Mouse (Mus musculus) stomach, embryonic 15.5 days (tissue): ENCODE results near the gene Nsun4. TPM values are rescaled to one million over a fixed set of nuclear protein-coding genes. Genes with fewer than 3 reads are reported as not detected.

ENCODE experiments used
- ATAC-seq: fragments of 200-750 bp; cut with Nextera tagmentation; 2 replicates; pipeline ENCODE4 v1.8.0; 2017; ENCODE audit warnings: low read depth, moderate number of reproducible peaks, moderate TSS enrichment; ENCODE audit not compliant: insufficient read depth, low FRiP score
- H3K27ac ChIP-seq: fragments of 300-500 bp; sonication (generic); 2 replicates; pipeline ENCODE4 v1.5.1; 2015; ENCODE audit warnings: mild to moderate bottlenecking, inconsistent platforms
- H3K27me3 ChIP-seq: fragments of 300-500 bp; sonication (generic); replicated peaks from 2 replicates; pipeline ENCODE4 v1.6.1; 2015; ENCODE audit warnings: inconsistent platforms
- H3K36me3 ChIP-seq: fragments of 300-500 bp; sonication (generic); 2 replicates; pipeline ENCODE4 v1.6.1; 2015; ENCODE audit warnings: inconsistent platforms
- H3K4me1 ChIP-seq: fragments of 300-500 bp; sonication (generic); 2 replicates; pipeline ENCODE4 v1.6.1; 2015; ENCODE audit warnings: inconsistent platforms
- H3K4me2 ChIP-seq: fragments of 300-500 bp; sonication (generic); 2 replicates; pipeline ENCODE4 v1.6.1; 2015; ENCODE audit warnings: mild to moderate bottlenecking, inconsistent platforms
- H3K4me3 ChIP-seq: fragments of 300-500 bp; sonication (generic); replicated peaks from 2 replicates; pipeline ENCODE4 v1.5.1; 2015; ENCODE audit warnings: inconsistent platforms
- H3K9ac ChIP-seq: fragments of 300-500 bp; sonication (generic); 2 replicates; pipeline ENCODE4 v1.6.1; 2015; ENCODE audit warnings: inconsistent platforms
- H3K9me3 ChIP-seq: fragments of 300-500 bp; sonication (generic); 2 replicates; pipeline ENCODE4 v1.6.1; 2016; ENCODE audit warnings: inconsistent platforms
- WGBS: fragments of 180-500 bp; shearing (Covaris S2); methylation state at CpG from one replicate; pipeline ENCODE4 v1.1.7; 2015; 5-methylcytosine and 5-hydroxymethylcytosine counted together
- polyA plus RNA-seq: library from polyadenylated mRNA; unstranded; fragments of >200 nt; fragmentation: Nextera tagmentation; extraction: Ambion mirVana; gene quantifications from 2 replicates; pipeline ENCODE4 v1.2.1, GENCODE M21; 2015

Nsun4 gene
- polyA plus RNA-seq, 1 experiment from 2014 or later, result 21.0 TPM

DNA sequence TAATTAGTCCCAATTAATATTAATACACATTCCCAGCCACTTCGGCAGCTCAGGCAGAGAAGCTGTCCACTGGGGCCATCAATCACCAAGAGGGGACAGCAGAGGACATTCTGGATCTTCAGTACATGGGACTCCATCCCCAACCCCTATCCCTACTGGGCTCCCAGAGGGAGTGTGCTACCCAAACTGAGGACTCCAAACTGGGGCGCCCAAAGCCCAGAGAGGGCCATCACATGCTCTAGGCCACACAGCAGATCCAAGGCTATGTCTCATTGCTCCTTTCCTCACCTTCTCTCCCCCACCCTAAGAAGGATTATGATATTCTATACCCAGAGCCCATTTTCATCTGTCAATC lies 58.3 kb downstream of the Nsun4 start:
- no peak overlapping the region for H3K4me2 ChIP-seq
- no peak for ATAC-seq
- no peaks in the 10 kb centered on the region for H3K36me3 ChIP-seq
- H3K27me3 ChIP-seq, result no peaks in the 10 kb centered on the region
- no peak overlapping the region for H3K9ac ChIP-seq
- WGBS, result 61% methylated on average over 2 of the region's 2 CpGs
- no peaks in the 10 kb centered on the region for H3K9me3 ChIP-seq
- no peak overlapping the region for H3K4me3 ChIP-seq
- H3K4me1 ChIP-seq, result no peaks in the 10 kb centered on the region
- H3K27ac ChIP-seq, result no peak overlapping the region

DNA sequence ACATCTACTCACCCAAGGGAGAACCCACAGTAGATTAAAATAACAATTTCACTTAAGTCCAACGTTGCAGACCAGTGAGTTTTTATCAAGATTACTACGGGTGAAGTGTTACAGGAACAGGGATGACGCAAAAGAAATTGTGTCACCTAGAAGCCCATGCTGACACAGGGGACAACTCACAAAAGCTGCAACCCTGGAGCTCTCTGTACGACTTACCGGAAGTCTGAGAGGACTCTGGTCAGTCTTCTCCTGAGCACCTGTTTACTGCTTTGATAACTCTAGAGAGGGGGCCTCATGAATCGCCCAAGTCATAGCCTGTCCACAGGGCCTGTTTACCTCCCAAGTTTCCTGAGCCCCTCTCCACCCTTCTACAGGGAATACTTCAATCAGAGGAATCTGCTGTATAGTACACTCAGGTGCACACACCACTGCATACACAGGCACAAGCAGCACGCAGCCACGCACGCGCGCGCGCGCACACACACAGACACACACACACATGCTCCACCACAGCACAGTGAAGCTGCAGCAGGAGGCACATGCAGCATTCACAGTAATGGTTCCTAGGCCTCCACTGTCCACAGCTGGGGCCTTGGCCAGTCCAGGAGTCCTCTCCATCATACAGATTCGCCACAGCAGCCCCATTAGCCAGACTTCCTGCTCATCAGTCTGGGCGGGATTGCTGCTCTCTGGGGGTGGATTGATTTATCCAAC lies 58.9 kb downstream of the Nsun4 start:
- 86% methylated on average over 16 of the region's 16 CpGs for WGBS
- Histone ChIP-seq H3K4me3 (no peak overlapping the region), H3K9ac (no peak overlapping the region), H3K4me2 (no peak overlapping the region), H3K4me1 (no peaks in the 10 kb centered on the region), H3K9me3 (no peaks in the 10 kb centered on the region), H3K27ac (no peak overlapping the region), H3K36me3 (no peaks in the 10 kb centered on the region), H3K27me3 (no peaks in the 10 kb centered on the region)
- no peak for ATAC-seq

DNA sequence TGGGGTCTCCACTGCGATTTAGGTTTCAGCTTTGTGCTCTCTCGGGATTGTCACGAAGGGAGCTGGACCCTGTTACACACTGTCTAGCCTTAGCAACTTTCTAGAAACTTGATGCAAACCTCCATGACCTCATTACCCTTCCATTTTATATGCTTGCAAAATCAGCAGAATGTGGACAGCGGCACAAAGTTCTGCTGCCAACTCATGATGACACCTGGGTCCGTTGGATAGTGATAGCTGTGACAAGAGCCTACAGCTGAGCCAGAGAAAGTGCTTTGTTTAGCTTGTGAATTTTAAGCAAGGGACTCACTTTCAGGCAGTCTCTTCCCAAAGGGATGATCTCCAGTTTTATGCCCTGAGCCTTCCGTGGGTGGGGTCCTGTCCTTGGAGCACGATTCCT lies 64.3 kb downstream of the Nsun4 start:
- no peak for ATAC-seq

DNA sequence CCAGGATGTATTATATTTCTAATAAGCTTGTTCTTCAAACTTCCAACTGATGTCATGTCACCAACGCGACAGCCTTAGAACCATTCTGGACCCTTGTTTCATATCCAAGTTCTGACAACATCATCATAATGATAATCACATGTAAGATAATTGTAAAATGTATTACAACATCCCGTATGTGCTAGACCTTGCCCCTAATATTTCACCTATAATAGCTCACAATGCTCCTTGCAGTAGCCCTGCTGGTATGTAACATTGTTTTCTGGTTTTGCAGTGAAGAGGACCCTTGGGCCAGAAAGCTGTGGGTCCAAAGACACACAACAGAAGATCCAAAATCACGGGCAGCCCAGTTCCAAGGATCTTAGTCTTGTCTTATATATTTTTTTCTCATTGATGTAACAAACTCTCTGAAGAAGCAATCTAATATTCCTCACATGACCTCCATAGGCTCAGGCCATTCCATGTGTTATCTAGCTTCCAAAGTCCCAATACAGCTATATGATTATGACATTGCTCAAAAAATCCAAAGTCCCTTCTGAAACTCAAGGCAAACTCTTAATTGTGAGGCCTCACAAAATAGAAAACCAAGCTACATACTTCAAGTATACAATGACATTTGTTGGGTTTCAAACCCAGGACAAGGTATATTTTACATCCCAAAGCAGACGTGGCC lies 65.7 kb downstream of the Nsun4 start:
- 72% methylated on average over 5 of the region's 5 CpGs for WGBS
- H3K27ac ChIP-seq, result no peak overlapping the region
- no peaks in the 10 kb centered on the region for H3K36me3 ChIP-seq
- H3K4me3 ChIP-seq, result no peak overlapping the region
- no peak overlapping the region for H3K4me2 ChIP-seq
- ATAC-seq, result no peak
- H3K27me3 ChIP-seq, result peaks cover 4% of the 10 kb centered on the region; the same call in 1 of the 2 replicates
- no peaks in the 10 kb centered on the region for H3K9me3 ChIP-seq
- H3K9ac ChIP-seq, result no peak overlapping the region
- no peaks in the 10 kb centered on the region for H3K4me1 ChIP-seq

More for the DNA sequence above, 64.3 kb downstream of the Nsun4 start:
- 74% methylated on average over 7 of the region's 7 CpGs for WGBS
- Histone ChIP-seq H3K4me3 (no peak overlapping the region), H3K27me3 (peaks cover 4% of the 10 kb centered on the region; the same call in 1 of the 2 replicates), H3K4me1 (no peaks in the 10 kb centered on the region), H3K36me3 (no peaks in the 10 kb centered on the region), H3K9me3 (no peaks in the 10 kb centered on the region), H3K9ac (no peak overlapping the region), H3K4me2 (no peak overlapping the region), H3K27ac (no peak overlapping the region)

DNA sequence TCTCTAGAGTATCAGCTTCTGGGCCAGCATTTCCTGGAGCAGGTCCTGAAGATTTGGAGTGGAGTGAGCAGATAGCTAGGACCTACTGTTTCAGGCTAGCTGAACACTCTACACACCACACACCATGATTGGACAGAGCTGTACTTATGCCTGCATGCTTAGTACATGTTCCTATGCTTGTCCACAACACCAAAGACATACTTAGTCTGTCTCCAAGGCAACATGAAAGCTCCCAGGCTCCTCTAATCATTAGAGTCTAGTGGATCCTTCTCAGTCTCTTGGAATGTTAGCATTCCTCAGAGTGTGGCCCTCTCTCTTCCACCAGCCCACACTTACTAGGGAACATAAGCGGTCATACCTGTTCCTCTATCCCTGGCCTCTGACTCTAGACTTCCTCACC lies 66.2 kb downstream of the Nsun4 start:
- no peak overlapping the region for H3K27ac ChIP-seq
- H3K4me2 ChIP-seq, result no peak overlapping the region
- H3K9me3 ChIP-seq, result no peaks in the 10 kb centered on the region
- H3K4me3 ChIP-seq, result no peak overlapping the region
- no peaks in the 10 kb centered on the region for H3K4me1 ChIP-seq
- 67% methylated on average over 1 of the region's 1 CpGs for WGBS
- H3K27me3 ChIP-seq, result peaks cover 4% of the 10 kb centered on the region; the same call in 1 of the 2 replicates
- H3K36me3 ChIP-seq, result no peaks in the 10 kb centered on the region
- ATAC-seq, result no peak
- H3K9ac ChIP-seq, result no peak overlapping the region

DNA sequence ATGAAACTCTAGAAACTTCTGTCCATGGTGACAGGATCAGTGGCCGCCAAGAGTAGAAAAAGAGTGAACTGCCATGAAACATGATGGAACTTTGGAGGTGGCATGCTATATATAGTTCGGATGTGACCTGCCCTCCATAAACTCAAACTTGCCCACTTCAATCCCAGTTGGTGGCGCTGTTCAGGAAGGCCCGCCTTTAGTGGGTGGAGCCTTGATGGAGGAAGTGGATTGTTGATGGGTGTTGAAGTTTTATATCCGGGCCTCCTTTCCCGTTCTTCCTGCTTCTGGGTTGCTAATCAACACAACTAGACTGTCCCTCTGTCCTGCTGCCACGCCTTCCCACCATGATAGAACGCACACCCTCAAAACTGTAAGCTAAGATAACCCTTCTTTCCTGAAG lies 68.7 kb downstream of the Nsun4 start:
- Histone ChIP-seq H3K4me3 (no peak overlapping the region), H3K36me3 (no peaks in the 10 kb centered on the region), H3K9ac (no peak overlapping the region), H3K4me1 (no peaks in the 10 kb centered on the region), H3K27ac (no peak overlapping the region), H3K4me2 (no peak overlapping the region), H3K9me3 (no peaks in the 10 kb centered on the region), H3K27me3 (peaks cover 21% of the 10 kb centered on the region)
- ATAC-seq, result no peak
- WGBS, result 41% methylated on average over 8 of the region's 8 CpGs

DNA sequence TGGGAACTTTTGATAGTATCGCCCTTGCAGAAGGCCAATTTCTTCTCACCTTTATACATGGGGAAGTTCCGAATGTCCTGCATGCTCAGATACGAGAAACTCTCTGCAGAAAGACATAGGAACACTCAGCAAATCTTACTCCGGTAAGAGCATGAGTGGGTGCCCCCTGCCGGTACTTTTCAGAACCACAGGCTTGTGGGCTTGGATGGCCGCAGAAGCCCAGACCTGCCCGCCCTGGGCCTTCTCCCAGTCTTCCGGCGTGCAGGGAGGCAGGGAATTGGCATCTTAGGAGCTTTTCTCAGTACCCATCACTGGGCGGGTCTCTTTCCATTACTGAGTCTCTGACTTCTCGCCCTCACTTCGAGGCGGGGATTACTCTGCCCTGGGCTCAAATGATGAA lies 69.6 kb downstream of the Nsun4 start:
- ATAC-seq, result no peak; the same call in 1 of the 2 replicates

More for the DNA sequence above, 69.6 kb downstream of the Nsun4 start:
- no peak overlapping the region for H3K4me3 ChIP-seq
- H3K27me3 ChIP-seq, result peaks cover 26% of the 10 kb centered on the region
- no peak overlapping the region for H3K4me2 ChIP-seq
- H3K9ac ChIP-seq, result no peak overlapping the region
- H3K27ac ChIP-seq, result no peak overlapping the region
- H3K4me1 ChIP-seq, result peaks cover 6% of the 10 kb centered on the region; the same call in 1 of the 2 replicates
- H3K36me3 ChIP-seq, result no peaks in the 10 kb centered on the region
- 4% methylated on average over 13 of the region's 13 CpGs for WGBS
- H3K9me3 ChIP-seq, result no peaks in the 10 kb centered on the region

Other genes with a start within 250 kb of the Nsun4 start
- gene Mob3c, start 225.8 kb downstream of the Nsun4 start, polyA plus RNA-seq, result 11.8 and 13.5 TPM in 2 replicates
- 43.1 and 58.5 TPM in 2 replicates for gene Mknk1, start 214.7 kb downstream of the Nsun4 start, polyA plus RNA-seq
- not detected in 2 replicates for gene Kncn, start 169.5 kb downstream of the Nsun4 start, polyA plus RNA-seq
- gene 6430628N08Rik, start 163.2 kb downstream of the Nsun4 start, polyA plus RNA-seq, result not detected in 2 replicates
- 0.03 TPM in 1 of 2 replicates, not detected in the other for gene Dmbx1, start 114.0 kb downstream of the Nsun4 start, polyA plus RNA-seq
- gene Faah, start 36.0 kb downstream of the Nsun4 start, polyA plus RNA-seq, result 14.8 and 19.8 TPM in 2 replicates
- 541 and 546 TPM in 2 replicates for gene Uqcrh, start 21.2 kb upstream of the Nsun4 start, polyA plus RNA-seq
- 65.3 and 68.0 TPM in 2 replicates for gene Lrrc41, start 21.4 kb upstream of the Nsun4 start, polyA plus RNA-seq
- 24.6 and 26.4 TPM in 2 replicates for gene Rad54l, start 69.8 kb upstream of the Nsun4 start, polyA plus RNA-seq
- 50.0 and 52.9 TPM in 2 replicates for gene Pomgnt1, start 70.0 kb upstream of the Nsun4 start, polyA plus RNA-seq
- gene Lurap1, start 97.5 kb upstream of the Nsun4 start, polyA plus RNA-seq, result 2.4 and 3.1 TPM in 2 replicates
- 47.5 and 50.8 TPM in 2 replicates for gene Tspan1, start 113.7 kb upstream of the Nsun4 start, polyA plus RNA-seq
- not detected in 2 replicates for gene 1700042G07Rik, start 119.5 kb upstream of the Nsun4 start, polyA plus RNA-seq
- gene Gm49337, start 119.5 kb upstream of the Nsun4 start, polyA plus RNA-seq, result not detected in 2 replicates
- gene Pik3r3, start 167.7 kb upstream of the Nsun4 start, polyA plus RNA-seq, result 9.3 and 12.2 TPM in 2 replicates